Mouse (Mus musculus) bone marrow, adult 2 months (tissue): ENCODE results near the gene Tmem87b.

Experiments
- CTCF ChIP-seq: fragments of 200-500 bp; IDR thresholded peaks from 2 replicates; pipeline ENCODE4 v1.5.1; 2011; ENCODE audit warnings: low read length, control low read depth; ENCODE audit not compliant: control insufficient read depth, insufficient read depth
- POLR2A ChIP-seq: fragments of 200-500 bp; IDR thresholded peaks from 2 replicates; pipeline ENCODE4 v1.6.1; 2011; ENCODE audit warnings: low read depth, mild to moderate bottlenecking, control low read depth, low read length, borderline replicate concordance; ENCODE audit not compliant: control insufficient read depth

DNA sequence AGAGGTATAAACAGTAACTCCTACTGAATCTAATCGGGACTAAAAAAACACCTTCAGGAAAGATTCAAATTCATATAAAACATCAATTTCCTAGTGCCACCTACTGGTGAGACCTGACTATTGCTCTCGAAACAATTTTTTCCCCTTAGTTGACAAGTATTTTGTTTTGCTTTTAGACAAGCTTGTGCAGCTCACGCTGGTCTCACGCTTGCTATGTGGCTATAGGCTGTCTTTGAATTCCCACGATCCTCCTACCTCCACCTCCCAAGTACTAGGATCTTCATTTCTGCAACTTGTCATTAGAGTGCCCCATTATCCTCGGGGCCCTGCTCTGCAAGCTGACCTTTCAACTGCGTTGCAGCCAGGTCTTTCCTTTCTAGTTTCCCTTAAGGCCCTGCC is 532 bp upstream of the Tmem87b start:
- TF ChIP-seq CTCF (no peak), POLR2A (no peak)
